Mouse (Mus musculus): ENCODE measurements around the gene Tnnt1. TPM values are rescaled to one million over a fixed set of nuclear protein-coding genes. Genes with fewer than 3 reads are reported as not detected.
A peak's percentile ranks its signal among the peaks of the same experiment; 100 is the strongest.
"Not testable (repeated sequence)": the region's sequence is repeated elsewhere in the genome, so short reads cannot be mapped to it uniquely, and the experiment has no call there.

The Tnnt1 gene
- 1 to 10 TPM; 5.9 to 9.4 TPM for total RNA-seq (2021)

GRCm38 (mm10) chr7:4516332-4517050 is at the start of gene Tnnt1:
TSS of gene Tnnt1 (minus strand) at chr7:4516382.
- intact Hi-C loops (cut with DNase I), result no loop called here
- no peak for DNase-seq (ENCODE audit: low spot score in 2 of 2)

GRCm38 (mm10) chr7:4562660-4563059 is 46.5 kb upstream of the Tnnt1 start:
- intact Hi-C loops (cut with DNase I), result no loop called here

GRCm38 (mm10) chr7:4557167-4557560 is 41.0 kb upstream of the Tnnt1 start:
- no peak for DNase-seq (ENCODE audit: low spot score in 2 of 2)

More at GRCm38 (mm10) chr7:4562660-4563059, 46.5 kb upstream of the Tnnt1 start:
- DNase-seq (ENCODE audit: low spot score in 2 of 2), result no peak

GRCm38 (mm10) chr7:4556256-4557166 is 40.3 kb upstream of the Tnnt1 start:
- DNase-seq (ENCODE audit: low spot score in 2 of 2), result peak; percentile 73 to 79
- intact Hi-C loops (cut with DNase I), result loop anchor here (5.0 to 10.0 kb wide), 2 partner anchors 68 to 236 kb away; partner anchors contain the start of gene Rpl28

More at GRCm38 (mm10) chr7:4557167-4557560, 41.0 kb upstream of the Tnnt1 start:
- intact Hi-C loops (cut with DNase I), result loop anchor here (5.0 to 10.0 kb wide), 2 partner anchors 68 to 235 kb away; partner anchors contain the start of gene Rpl28

GRCm38 (mm10) chr7:4547221-4547641 is 31.0 kb upstream of the Tnnt1 start, which contains the start of gene Syt5:
TSS of gene Syt5 (minus strand) at chr7:4547541.
- peak; percentile 71 to 75 for DNase-seq (ENCODE audit: low spot score in 2 of 2)
- intact Hi-C loops (cut with DNase I), result no loop called here

- peak; percentile 93 to 97 for DNase-seq (ENCODE audit: low spot score in 2 of 2)
- intact Hi-C loops (cut with DNase I), result no loop called here
Measured at GRCm38 (mm10) chr7:4546591-4547131, 30.5 kb upstream of the Tnnt1 start.

DNA sequence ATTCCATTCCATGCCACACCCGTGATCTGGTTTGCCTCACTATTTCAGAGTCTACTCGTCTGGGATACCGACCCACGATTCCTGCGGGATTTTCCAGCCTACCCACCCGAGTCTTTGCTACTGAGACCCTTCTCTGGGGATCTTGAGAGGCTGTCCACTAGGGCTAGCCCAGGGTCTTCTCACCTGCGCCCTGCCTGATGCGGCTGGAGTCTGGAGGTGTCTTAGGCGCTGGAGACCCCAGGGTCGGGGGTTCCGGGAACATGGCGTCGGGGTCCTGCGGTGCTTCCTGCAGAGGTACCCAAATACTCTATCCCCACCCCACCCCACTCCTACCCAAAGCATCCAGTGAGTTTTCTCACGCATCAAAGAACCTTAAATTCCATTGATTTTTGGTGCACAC is 29.9 kb upstream of the Tnnt1 start:
- intact Hi-C loops (cut with DNase I), result no loop called here
- DNase-seq (ENCODE audit: low spot score in 2 of 2), result peak in 1 of 2 experiments; percentile 24

DNA sequence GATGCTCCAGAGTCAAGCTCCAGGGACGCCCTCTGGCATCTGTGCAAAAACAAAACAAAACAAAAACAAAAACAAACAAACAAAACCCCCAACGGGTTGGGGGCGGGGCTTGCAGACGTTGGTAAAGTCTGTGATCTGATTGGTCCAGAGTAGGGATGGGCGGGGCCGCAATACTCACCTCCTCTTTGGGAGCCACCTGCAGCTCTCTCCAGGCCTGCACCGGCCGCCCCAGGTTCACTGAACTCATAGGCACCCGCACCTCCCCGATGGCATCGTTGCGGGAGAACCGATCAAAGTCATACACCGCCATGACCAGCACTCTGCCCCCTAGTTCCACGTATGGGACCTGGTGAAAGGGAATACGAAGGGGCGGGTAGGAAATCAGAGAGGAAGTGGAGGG is 25.8 kb upstream of the Tnnt1 start:
- no peak for DNase-seq (ENCODE audit: low spot score in 2 of 2)
- intact Hi-C loops (cut with DNase I), result no loop called here

DNA sequence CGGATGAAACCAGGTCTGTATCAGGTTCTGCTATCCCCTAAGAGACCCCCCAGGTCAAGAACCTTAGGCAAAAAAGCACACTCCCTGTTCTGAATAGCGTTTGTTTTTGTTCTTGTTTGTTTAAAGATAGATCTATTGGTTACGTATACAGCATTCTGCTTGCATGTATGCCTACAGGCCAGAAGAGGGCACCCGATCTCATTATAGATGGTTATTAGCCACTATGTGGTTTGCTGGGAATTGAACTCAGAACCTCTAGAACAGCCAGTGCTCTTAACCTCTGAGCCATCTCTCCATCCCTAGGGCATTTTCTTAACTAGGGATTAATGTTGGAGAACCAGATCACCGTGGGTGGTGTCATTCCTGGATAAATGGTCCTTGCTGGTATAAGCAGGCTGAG is 25.2 kb upstream of the Tnnt1 start:
- DNase-seq (ENCODE audit: low spot score in 2 of 2), result no peak
- intact Hi-C loops (cut with DNase I), result no loop called here

- intact Hi-C loops (cut with DNase I), result no loop called here
- no peak for DNase-seq (ENCODE audit: low spot score in 2 of 2)
Measured at GRCm38 (mm10) chr7:4539019-4539418, 22.8 kb upstream of the Tnnt1 start.

DNA sequence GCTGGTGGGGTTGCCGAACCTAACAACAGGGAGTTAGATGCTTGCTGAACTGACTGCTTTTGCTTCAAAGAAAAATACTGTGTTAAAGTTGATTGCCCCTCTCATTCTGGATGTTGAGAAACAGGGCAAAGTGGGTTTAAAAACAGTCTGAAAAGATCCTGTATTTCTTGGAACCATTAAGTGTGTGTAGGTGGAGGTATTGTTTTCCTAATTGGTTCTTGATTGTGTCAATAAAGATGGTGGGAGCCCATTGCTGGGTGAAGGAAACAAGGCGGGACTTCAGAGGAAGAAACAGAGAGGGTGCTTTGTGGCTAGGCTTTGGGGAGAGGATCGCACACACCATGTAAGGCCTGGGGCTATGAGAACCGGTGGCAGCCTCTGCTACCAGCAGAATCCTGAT is 21.0 kb upstream of the Tnnt1 start:
- intact Hi-C loops (cut with DNase I), result no loop called here
- DNase-seq (ENCODE audit: low spot score in 2 of 2), result no peak

GRCm38 (mm10) chr7:4536369-4536768 is 20.2 kb upstream of the Tnnt1 start:
- intact Hi-C loops (cut with DNase I), result no loop called here
- DNase-seq (ENCODE audit: low spot score in 2 of 2), result no peak

GRCm38 (mm10) chr7:4532005-4532729 is 16.0 kb upstream of the Tnnt1 start, which contains the start of gene Dnaaf3:
TSS of gene Dnaaf3 (minus strand) at chr7:4532453.
- DNase-seq (ENCODE audit: low spot score in 2 of 2), result no peak
- intact Hi-C loops (cut with DNase I), result no loop called here

DNA sequence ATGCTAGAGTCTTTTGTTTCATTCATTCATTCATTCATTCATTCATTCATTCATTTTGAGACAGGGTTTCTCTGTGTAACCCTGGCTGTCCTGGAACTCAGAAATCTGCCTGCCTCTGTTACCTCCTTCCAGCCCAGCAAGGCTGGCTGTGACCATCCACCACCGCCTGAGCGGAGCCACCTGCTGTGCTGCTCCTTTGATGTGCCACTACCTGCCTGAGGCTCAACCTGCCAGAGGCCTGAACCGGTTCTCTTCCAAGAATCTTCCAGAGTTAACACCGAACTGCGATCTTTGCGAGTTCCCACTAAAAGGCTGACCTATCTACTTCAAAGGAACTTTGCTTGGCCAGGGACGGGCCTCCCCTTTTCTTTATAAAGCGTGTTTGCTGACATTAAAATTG is 14.0 kb upstream of the Tnnt1 start:
- intact Hi-C loops (cut with DNase I); DNase-seq (ENCODE audit: low spot score in 2 of 2): not testable (repeated sequence)

DNA sequence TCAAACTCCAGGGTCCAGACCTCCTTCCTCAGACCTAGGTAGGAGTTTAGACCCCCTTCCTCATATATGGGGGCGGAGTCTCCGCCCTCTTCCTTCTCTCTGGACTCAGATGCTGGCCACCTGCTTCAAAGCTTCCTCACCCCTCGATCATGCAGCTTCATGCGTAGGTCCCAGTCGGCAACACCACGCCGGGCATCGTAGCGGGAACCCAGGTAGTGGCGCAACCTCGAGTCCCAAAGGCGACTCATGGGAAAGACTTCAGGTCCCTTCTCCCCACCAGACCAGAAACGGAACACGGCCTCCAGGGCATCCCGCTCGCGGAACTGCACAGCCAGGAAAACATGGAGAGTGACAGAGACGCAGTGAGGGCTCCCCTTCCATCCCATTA is 11.1 kb upstream of the Tnnt1 start:
- intact Hi-C loops (cut with DNase I), result loop anchor here (10.0 kb wide), 1 partner anchor 92 kb away; no protein-coding TSS in a partner anchor
- DNase-seq (ENCODE audit: low spot score in 2 of 2), result no peak

GRCm38 (mm10) chr7:4526341-4527301 is 10.4 kb upstream of the Tnnt1 start:
- peak; percentile 65 to 66 for DNase-seq (ENCODE audit: low spot score in 2 of 2)
- intact Hi-C loops (cut with DNase I), result loop anchor here (10.0 kb wide), 1 partner anchor 92 kb away; no protein-coding TSS in a partner anchor

DNA sequence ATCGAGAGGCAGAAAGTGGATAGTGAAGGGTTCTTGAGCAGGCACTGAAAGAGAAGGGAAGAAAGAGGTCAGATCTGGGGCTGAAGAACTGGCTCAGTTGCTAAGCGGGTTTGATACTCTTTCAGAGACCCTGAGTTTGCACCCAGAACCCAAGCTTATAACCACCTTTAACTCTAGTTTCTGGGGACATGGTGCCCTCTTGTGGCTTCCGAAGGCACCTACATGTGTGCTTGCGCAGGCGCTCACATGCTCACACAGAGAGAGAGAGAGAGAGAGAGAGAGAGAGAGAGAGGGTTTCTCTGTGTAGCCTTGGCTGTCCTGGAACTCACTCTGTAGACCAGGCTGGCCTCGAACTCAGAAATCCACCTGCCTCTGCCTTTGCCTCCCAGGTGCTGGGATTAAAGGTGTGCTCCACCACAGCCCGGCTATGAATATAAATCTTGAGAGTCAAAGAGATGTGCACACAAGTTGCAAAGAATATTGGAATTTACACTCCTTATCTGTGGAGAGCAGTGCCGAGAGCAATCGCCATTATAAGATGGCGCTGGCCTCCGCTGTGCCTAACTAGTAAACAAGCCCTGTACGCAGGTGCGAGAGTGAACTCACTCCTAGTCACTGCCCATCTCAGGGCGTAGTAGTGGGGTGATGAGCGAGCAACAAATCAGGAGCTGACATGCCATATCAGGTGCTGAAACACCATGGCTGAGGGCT is 8.2 kb upstream of the Tnnt1 start, which contains the start of gene Tnni3:
Gene Tnni3, minus strand, starts transcription at position 18 of the 711 bp plus-strand sequence.
- DNase-seq (ENCODE audit: low spot score in 2 of 2), result not testable (repeated sequence)
- intact Hi-C loops (cut with DNase I), result loop anchor here (10.0 kb wide), 1 partner anchor 90 kb away; no protein-coding TSS in a partner anchor

Measured in left cerebral cortex, postnatal 36 days (tissue).